10 mouse cellular contexts compared by ENCODE assay signal in genomic region chr10:73103383-73103994, GRCm38 (mm10). TPM values are rescaled to one million over a fixed set of nuclear protein-coding genes. Genes with fewer than 3 reads are reported as not detected.
DNase-seq lines count a peak whose midpoint lies in the region; ATAC-seq and TF ChIP-seq lines count a peak whose summit lies in the region.
"Had no signal": no experiment of that assay in that cellular context is flagged by ENCODE, and none has a peak within 500 bp of the region (broad histone marks: within the 10 kb centered on the region; RNA-seq: fewer than 3 reads in every experiment).

No protein-coding gene starts in this region.

- WGBS in kidney, postnatal 0 days, result 76% methylated on average over 13 of the region's 13 CpGs
- whole genome bisulfite sequencing in kidney, embryonic 15.5 days, result 78% methylated on average over 13 of the region's 13 CpGs
- 77% methylated on average over 13 of the region's 13 CpGs for WGBS in forebrain, embryonic 14.5 days

- no peak overlapping the region for H3K4me3 ChIP-seq in kidney, postnatal 0 days (replicated peaks; ENCODE audit: low read depth, low read length)
- no peak overlapping the region for H3K4me3 ChIP-seq in kidney, embryonic 15.5 days (replicated peaks)
- H3K4me3 ChIP-seq in forebrain, embryonic 14.5 days (ENCODE audit: low read depth, low read length), result no peak overlapping the region
- H3K4me3 ChIP-seq: heart, embryonic 10.5 days had no signal

- no peak overlapping the region for H3K4me2 ChIP-seq in kidney, postnatal 0 days (ENCODE audit: low read length)
- H3K4me2 ChIP-seq in kidney, embryonic 15.5 days, result no peak overlapping the region
- no peak overlapping the region for H3K4me2 ChIP-seq in forebrain, embryonic 14.5 days (ENCODE audit: low read length)

- no peak for ATAC-seq in kidney, postnatal 0 days (replicated peaks; ENCODE audit: low FRiP score, low read depth)
- ATAC-seq in kidney, embryonic 15.5 days (replicated peaks; ENCODE audit: low FRiP score), result no peak
- no peak for ATAC-seq in forebrain, embryonic 14.5 days

- intact Hi-C loops in left cerebral cortex, postnatal 4 days (cut with DNase I), result loop anchor here (5.0 kb wide), 1 partner anchor 1359 kb away; no protein-coding TSS in a partner anchor

- no peak overlapping the region for H3K9ac ChIP-seq in kidney, postnatal 0 days (ENCODE audit: low read depth, low read length)
- no peak overlapping the region for H3K9ac ChIP-seq in kidney, embryonic 15.5 days
- H3K9ac ChIP-seq in forebrain, embryonic 14.5 days (ENCODE audit: low read length), result no peak overlapping the region

- TF ChIP-seq CTCF in kidney, postnatal 0 days (IDR thresholded peaks at IDR 0.05; ENCODE audit: low read depth), result peak; percentile 52

- H3K36me3 ChIP-seq in kidney, postnatal 0 days (ENCODE audit: insufficient read depth, low read length), result no peaks in the 10 kb centered on the region
- no peaks in the 10 kb centered on the region for H3K36me3 ChIP-seq in kidney, embryonic 15.5 days
- no peaks in the 10 kb centered on the region for H3K36me3 ChIP-seq in forebrain, embryonic 14.5 days (ENCODE audit: control insufficient read depth, insufficient read depth, low read length)
- H3K36me3 ChIP-seq: heart, embryonic 10.5 days had no signal

- no peaks in the 10 kb centered on the region for H3K4me1 ChIP-seq in kidney, postnatal 0 days (replicated peaks; ENCODE audit: insufficient read depth, low read length)
- peaks cover 17% of the 10 kb centered on the region; the same call in 1 of the 2 replicates for H3K4me1 ChIP-seq in kidney, embryonic 15.5 days
- H3K4me1 ChIP-seq in forebrain, embryonic 14.5 days (ENCODE audit: control insufficient read depth, insufficient read depth, low read length), result peaks cover 3% of the 10 kb centered on the region; the same call in 1 of the 2 replicates

- no peak overlapping the region for H3K27ac ChIP-seq in kidney, postnatal 0 days
- H3K27ac ChIP-seq in kidney, embryonic 15.5 days, result no peak overlapping the region
- no peak overlapping the region for H3K27ac ChIP-seq in forebrain, embryonic 14.5 days (ENCODE audit: low read depth, low read length)
- H3K27ac ChIP-seq: heart, embryonic 10.5 days had no signal

- H3K27me3 ChIP-seq in kidney, postnatal 0 days (ENCODE audit: insufficient read depth, low read length), result peaks cover 13% of the 10 kb centered on the region
- H3K27me3 ChIP-seq in kidney, embryonic 15.5 days, result peaks cover 34% of the 10 kb centered on the region
- H3K27me3 ChIP-seq in forebrain, embryonic 14.5 days (replicated peaks; ENCODE audit: control insufficient read depth, insufficient read depth, low read length), result peaks cover 13% of the 10 kb centered on the region

- peak; percentile 27 for DNase-seq in adrenal gland, postnatal 14 days
- DNase-seq in adrenal gland, adult 18-20 months (ENCODE audit: low spot score in 2 of 2), result no peak
- DNase-seq in kidney, postnatal 0 days (ENCODE audit: low spot score), result peak; percentile 23
- peak; percentile 24 for DNase-seq in NIH3T3 (ENCODE audit: low read depth)
- DNase-seq in left cerebral cortex, postnatal 4 days, result peak; percentile 25
- no peak for DNase-seq in urinary bladder, postnatal 14 days (ENCODE audit: low spot score)
- DNase-seq in forebrain, embryonic 14.5 days (ENCODE audit: low spot score), result no peak
- DNase-seq: kidney, adult 9 months had no signal

- H3K9me3 ChIP-seq in kidney, postnatal 0 days (replicated peaks; ENCODE audit: low read length), result no peaks in the 10 kb centered on the region
- H3K9me3 ChIP-seq in kidney, embryonic 15.5 days (replicated peaks), result no peaks in the 10 kb centered on the region
- H3K9me3 ChIP-seq in forebrain, embryonic 14.5 days (replicated peaks; ENCODE audit: control insufficient read depth, low read length), result no peaks in the 10 kb centered on the region
- H3K9me3 ChIP-seq: heart, embryonic 10.5 days had no signal

RNA-seq across cellular contexts. Expression of gene Pcdh15, which starts 4.3 kb away (rescaled TPM):
- 6.0 and 6.6 TPM in 2 replicates for total RNA-seq in adrenal gland, postnatal 14 days (2021)
- 1 to 10 TPM; 4.9 to 5.3 TPM for total RNA-seq in adrenal gland, adult 18-20 months (2021)
- polyA plus RNA-seq in kidney, postnatal 0 days (2015; fragmentation: Nextera tagmentation; extraction: Ambion mirVana), result 0.27 and 0.33 TPM in 2 replicates
- 0.31 and 1.00 TPM in 2 replicates for polyA plus RNA-seq in kidney, embryonic 15.5 days (2015; fragmentation: Nextera tagmentation; extraction: Ambion mirVana)
- 10 to 100 TPM; 40.5 to 43.8 TPM for total RNA-seq in left cerebral cortex, postnatal 4 days (2021)
- polyA plus RNA-seq in forebrain, embryonic 14.5 days (2014; fragmentation: Nextera tagmentation; extraction: Ambion mirVana), result 1.9 and 3.2 TPM in 2 replicates

Comparison
In these comparisons a context has a peak if more than half of its experiments do, and no peak if none do; other contexts are left out.
1. DNase-seq: peak in adrenal gland, postnatal 14 days (single experiment), kidney, postnatal 0 days (single experiment), NIH3T3 (single experiment) and left cerebral cortex, postnatal 4 days (single experiment); none in adrenal gland, adult 18-20 months (0 of 2), urinary bladder, postnatal 14 days (single experiment) and forebrain, embryonic 14.5 days (single experiment).